Mouse (Mus musculus): ENCODE measurements around the gene Lrrc42.

Lrrc42 gene

GRCm38 (mm10) chr4:107253125-107254091, at the start of gene Lrrc42, which contains the start of gene Hspb11:
Gene Lrrc42, minus strand, starts transcription at chr4:107253532.
Gene Hspb11, plus strand, starts transcription at chr4:107253593.
- DNase-seq (ENCODE audit: low spot score in 2 of 2) = peak; percentile 91 to 93

GRCm38 (mm10) chr4:107302832-107303231, 49.5 kb upstream of the Lrrc42 start:
- DNase-seq (ENCODE audit: low spot score in 2 of 2) = no peak

GRCm38 (mm10) chr4:107302221-107302620, 48.9 kb upstream of the Lrrc42 start:
- DNase-seq (ENCODE audit: low spot score in 2 of 2) = no peak

- no peak for DNase-seq (ENCODE audit: low spot score in 2 of 2)
Observed at GRCm38 (mm10) chr4:107300902-107301555, 47.7 kb upstream of the Lrrc42 start.

- DNase-seq (ENCODE audit: low spot score in 2 of 2) = no peak
Observed at GRCm38 (mm10) chr4:107300371-107300770, 47.0 kb upstream of the Lrrc42 start.

GRCm38 (mm10) chr4:107299779-107300340, 46.5 kb upstream of the Lrrc42 start:
- no peak for DNase-seq (ENCODE audit: low spot score in 2 of 2)

- DNase-seq (ENCODE audit: low spot score in 2 of 2) = no peak
Observed at GRCm38 (mm10) chr4:107298071-107298606, 44.8 kb upstream of the Lrrc42 start.

- no peak for DNase-seq (ENCODE audit: low spot score in 2 of 2)
Observed at GRCm38 (mm10) chr4:107292273-107292662, 38.9 kb upstream of the Lrrc42 start.

GRCm38 (mm10) chr4:107291611-107292272, 38.4 kb upstream of the Lrrc42 start:
- no peak for DNase-seq (ENCODE audit: low spot score in 2 of 2)

GRCm38 (mm10) chr4:107287517-107287916, 34.2 kb upstream of the Lrrc42 start:
- no peak for DNase-seq (ENCODE audit: low spot score in 2 of 2)

- no peak for DNase-seq (ENCODE audit: low spot score in 2 of 2)
Observed at GRCm38 (mm10) chr4:107286386-107286785, 33.1 kb upstream of the Lrrc42 start.

- DNase-seq (ENCODE audit: low spot score in 2 of 2) = peak; percentile 12 to 46
Observed at GRCm38 (mm10) chr4:107285446-107286200, 32.3 kb upstream of the Lrrc42 start.

GRCm38 (mm10) chr4:107280843-107281475, 27.6 kb upstream of the Lrrc42 start:
- no peak for DNase-seq (ENCODE audit: low spot score in 2 of 2)

- DNase-seq (ENCODE audit: low spot score in 2 of 2) = no peak
Observed at GRCm38 (mm10) chr4:107278188-107278707, 24.9 kb upstream of the Lrrc42 start.

- DNase-seq (ENCODE audit: low spot score in 2 of 2) = no peak
Observed at GRCm38 (mm10) chr4:107274511-107274910, 21.2 kb upstream of the Lrrc42 start.

GRCm38 (mm10) chr4:107273683-107274082, 20.4 kb upstream of the Lrrc42 start:
- no peak for DNase-seq (ENCODE audit: low spot score in 2 of 2)

GRCm38 (mm10) chr4:107260001-107260400, 6.7 kb upstream of the Lrrc42 start:
- no peak for DNase-seq (ENCODE audit: low spot score in 2 of 2)

GRCm38 (mm10) chr4:107254414-107254813, 1.1 kb upstream of the Lrrc42 start:
- no peak for DNase-seq (ENCODE audit: low spot score in 2 of 2)

- DNase-seq (ENCODE audit: low spot score in 2 of 2) = no peak
Observed at GRCm38 (mm10) chr4:107252522-107252921, 810 bp downstream of the Lrrc42 start.

- DNase-seq (ENCODE audit: low spot score in 2 of 2) = peak in 1 of 2 experiments; percentile 11
Observed at GRCm38 (mm10) chr4:107250494-107250893, 2.8 kb downstream of the Lrrc42 start.

Measured in heart, adult 9 months (tissue).